ENCODE assay signal across 20 mouse cellular contexts in the genomic region with DNA sequence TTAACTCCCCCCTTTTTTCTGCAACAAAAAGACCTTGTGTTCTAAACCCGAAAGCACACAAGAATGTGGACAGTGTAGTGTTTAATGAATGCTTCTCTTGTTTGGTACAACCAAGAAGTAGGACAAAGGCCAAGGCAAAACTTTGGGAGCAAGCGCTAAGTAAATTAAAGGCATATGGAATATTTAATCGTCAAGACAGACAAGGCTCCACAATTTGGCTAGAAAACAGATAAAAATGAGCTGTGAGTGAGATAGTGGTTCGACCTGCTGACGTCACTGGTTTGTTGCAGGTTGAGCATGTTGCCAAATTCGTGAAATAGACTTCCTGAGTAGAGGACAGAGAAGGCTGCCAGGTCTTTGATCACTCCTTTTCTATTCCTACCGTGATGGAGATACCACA. TPM values are rescaled to one million over a fixed set of nuclear protein-coding genes. Genes with fewer than 3 reads are reported as not detected.
DNase-seq lines count a peak whose midpoint lies in the region; ATAC-seq and TF ChIP-seq lines count a peak whose summit lies in the region.
"Had no signal": no experiment of that assay in that cellular context is flagged by ENCODE, and none has a peak within 500 bp of the region (broad histone marks: within the 10 kb centered on the region; RNA-seq: fewer than 3 reads in every experiment).

No protein-coding gene starts in this region.

- no peak for TF ChIP-seq CTCF in liver, adult 2 months (IDR thresholded peaks at IDR 0.05; ENCODE audit: low read depth, low read length)
- no peak for TF ChIP-seq CTCF in olfactory bulb, adult 2 months (IDR thresholded peaks at IDR 0.05; ENCODE audit: insufficient read depth, low read depth, low read length)

- H3K27me3 ChIP-seq in liver, adult 2 months (ENCODE audit: control insufficient read depth, insufficient read depth, low read length): no peaks in the 10 kb centered on the region
- no peaks in the 10 kb centered on the region for H3K27me3 ChIP-seq in liver, embryonic 12.5 days (replicated peaks)
- H3K27me3 ChIP-seq: CH12.LX; embryonic facial prominence, embryonic 12.5 days; limb, embryonic 13.5 days; liver, embryonic 15.5 days; neural tube, embryonic 13.5 days had no signal

- H3K4me1 ChIP-seq in liver, adult 2 months (ENCODE audit: control insufficient read depth, insufficient read depth, low read length): peaks cover 3% of the 10 kb centered on the region; the same call in 1 of the 2 replicates
- H3K4me1 ChIP-seq in liver, embryonic 12.5 days: no peaks in the 10 kb centered on the region
- H3K4me1 ChIP-seq in olfactory bulb, adult 2 months (ENCODE audit: control insufficient read depth, insufficient read depth, low read length): peaks cover 3% of the 10 kb centered on the region; the same call in 1 of the 2 replicates
- H3K4me1 ChIP-seq: embryonic facial prominence, embryonic 12.5 days; limb, embryonic 13.5 days; liver, embryonic 15.5 days; neural tube, embryonic 13.5 days had no signal

- no peak for TF ChIP-seq POLR2A in liver, adult 2 months (IDR thresholded peaks at IDR 0.05; ENCODE audit: extremely low read depth, insufficient read depth, low read length)
- no peak for TF ChIP-seq POLR2A in olfactory bulb, adult 2 months (IDR thresholded peaks at IDR 0.05; ENCODE audit: insufficient read depth, low read depth, low read length)

- H3K4me2 ChIP-seq in liver, embryonic 12.5 days: no peak overlapping the region
- H3K4me2 ChIP-seq: embryonic facial prominence, embryonic 12.5 days; limb, embryonic 13.5 days; liver, embryonic 15.5 days; neural tube, embryonic 13.5 days had no signal

- no peak overlapping the region for H3K27ac ChIP-seq in liver, adult 2 months (replicated peaks; ENCODE audit: insufficient read depth, low read depth, low read length)
- no peak overlapping the region for H3K27ac ChIP-seq in liver, embryonic 12.5 days
- peak overlapping the region; percentile 45 for H3K27ac ChIP-seq in olfactory bulb, adult 2 months (ENCODE audit: insufficient read depth, low read depth, low read length)
- H3K27ac ChIP-seq: embryonic facial prominence, embryonic 12.5 days; heart, adult 2 months; limb, embryonic 13.5 days; liver, embryonic 15.5 days; neural tube, embryonic 13.5 days had no signal

- 46% methylated on average over 7 of the region's 7 CpGs for WGBS in liver, adult 2 months
- 69% methylated on average over 7 of the region's 7 CpGs for whole genome bisulfite sequencing in liver, embryonic 12.5 days (ENCODE audit: insufficient replicate concordance)
- whole genome bisulfite sequencing in olfactory bulb, adult 2 months: 51% methylated on average over 7 of the region's 7 CpGs

- H3K9ac ChIP-seq in liver, adult 2 months (ENCODE audit: low read depth, low read length): no peak overlapping the region
- no peak overlapping the region for H3K9ac ChIP-seq in liver, embryonic 12.5 days
- H3K9ac ChIP-seq: embryonic facial prominence, embryonic 12.5 days; limb, embryonic 13.5 days; liver, embryonic 15.5 days; neural tube, embryonic 13.5 days had no signal

- ATAC-seq in frontal cortex, adult (ENCODE audit: low TSS enrichment): 0 out of 2 replicates have a peak, but pooled peaks have one; percentile 21
- no peak for ATAC-seq in liver, embryonic 12.5 days

- 0 out of 2 replicates have a peak, but pooled peaks cover under 1% of the 10 kb centered on the region for H3K36me3 ChIP-seq in liver, adult 2 months (ENCODE audit: control insufficient read depth, insufficient read depth, low read length)
- H3K36me3 ChIP-seq in liver, embryonic 12.5 days: peaks cover 4% of the 10 kb centered on the region
- H3K36me3 ChIP-seq: embryonic facial prominence, embryonic 12.5 days; limb, embryonic 13.5 days had no signal

- H3K9me3 ChIP-seq in liver, embryonic 12.5 days (replicated peaks): no peaks in the 10 kb centered on the region
- H3K9me3 ChIP-seq: embryonic facial prominence, embryonic 12.5 days; limb, embryonic 13.5 days; liver, embryonic 15.5 days; neural tube, embryonic 13.5 days had no signal

- DNase-seq in frontal cortex, postnatal 14 days (ENCODE audit: low spot score in 2 of 2): no peak
- peak; percentile 65 for DNase-seq in liver, adult 2 months (ENCODE audit: extremely low read depth, low read depth, low spot score)
- peak; percentile 73 for DNase-seq in NIH3T3 (ENCODE audit: low read depth)
- no peak for DNase-seq in heart, adult 9 months (ENCODE audit: low spot score in 2 of 2)
- DNase-seq: cerebellum, adult 9-10 months; heart, adult 2 months; kidney, adult 8-10 months; kidney, postnatal 25 days; midbrain, embryonic 14.5 days; thymus, postnatal 36 days had no signal

- H3K4me3 ChIP-seq in liver, adult 2 months (ENCODE audit: insufficient read depth, low read depth, low read length): no peak overlapping the region
- no peak overlapping the region for H3K4me3 ChIP-seq in liver, embryonic 12.5 days
- H3K4me3 ChIP-seq in olfactory bulb, adult 2 months (ENCODE audit: insufficient read depth, low read depth, low read length): no peak overlapping the region
- H3K4me3 ChIP-seq: embryonic facial prominence, embryonic 12.5 days; heart, adult 2 months; limb, embryonic 13.5 days; liver, embryonic 15.5 days; neural tube, embryonic 13.5 days had no signal

- H3K79me2 ChIP-seq in liver, adult 2 months (ENCODE audit: control insufficient read depth, insufficient read depth, low read length): no peaks in the 10 kb centered on the region

RNA-seq across cellular contexts. Expression of a gene that starts 58.5 kb away (rescaled TPM):
- total RNA-seq in liver, adult 2 months (2014; rRNA removed): 95.1 and 104 TPM in 2 replicates
- 37.4 and 49.7 TPM in 2 replicates for polyA plus RNA-seq in liver, adult 2 months (2012; rRNA removed)
- polyA plus RNA-seq in liver, embryonic 12.5 days (2016; fragmentation: Nextera tagmentation; extraction: Ambion mirVana): 37.2 and 37.3 TPM in 2 replicates
- 298 TPM in 1 of 2 replicates, not detected in the other for polyA plus RNA-seq in olfactory bulb, adult 2 months (2012; ENCODE audit: insufficient read depth, insufficient read length, low replicate concordance, missing spikeins)
- total RNA-seq: CH12.LX; common myeloid progenitor, adult 5-6 weeks; MEL had no signal

Comparison
In these comparisons a context has a peak if more than half of its experiments do, and no peak if none do; other contexts are left out.
1. DNase-seq: peak in liver, adult 2 months (single experiment) and NIH3T3 (single experiment); none in frontal cortex, postnatal 14 days (0 of 2) and heart, adult 9 months (0 of 2).